Mouse (Mus musculus) thymus, adult 2 months (tissue): Measurements from ENCODE around the gene Gm15319.

Experiments used
- CTCF ChIP-seq: fragments of 200-500 bp; IDR thresholded peaks from 2 replicates; pipeline ENCODE4 v1.5.1; 2012; ENCODE audit warnings: mild to moderate bottlenecking, control low read depth, low read length, moderate library complexity, borderline replicate concordance; ENCODE audit not compliant: control insufficient read depth, poor library complexity, insufficient read depth; ENCODE audit errors: extremely low read depth
- POLR2A ChIP-seq: fragments of 200-500 bp; IDR thresholded peaks from 2 replicates; pipeline ENCODE4 v1.6.1; 2012; ENCODE audit warnings: mild to moderate bottlenecking, low read length, control low read depth, moderate library complexity; ENCODE audit not compliant: control insufficient read depth, poor library complexity, insufficient read depth; ENCODE audit errors: extremely low read depth

GRCm38 (mm10) chr8:20296803-20297702 is 66.0 kb downstream of the Gm15319 start:
- peak; percentile 83 for TF ChIP-seq CTCF
- 0 out of 2 replicates have a peak, but pooled peaks have one; percentile 34 for TF ChIP-seq POLR2A
